Mouse (Mus musculus) limb, embryonic 11.5 days (tissue): ENCODE data around the gene Cd3g. TPM values are rescaled to one million over a fixed set of nuclear protein-coding genes. Genes with fewer than 3 reads are reported as not detected.

ENCODE experiments used
- ATAC-seq: fragments of 200-750 bp; cut with Nextera tagmentation; 2 replicates; pipeline ENCODE4 v1.8.0; 2017; ENCODE audit warnings: low read depth; ENCODE audit not compliant: insufficient number of reproducible peaks, low FRiP score, low TSS enrichment
- DNase-seq: peaks from one replicate; pipeline ENCODE4 v3.0.0-alpha.2; 2015; ENCODE audit warnings: low spot score
- H3K27ac ChIP-seq: fragments of 300-500 bp; sonication (generic); replicated peaks from 2 replicates; pipeline ENCODE4 v1.5.1; 2014; ENCODE audit warnings: low read depth, mild to moderate bottlenecking, low read length
- H3K27me3 ChIP-seq: fragments of 300-500 bp; sonication (generic); 2 replicates; pipeline ENCODE4 v1.6.1; 2014; ENCODE audit warnings: mild to moderate bottlenecking, low read length, mixed read lengths; ENCODE audit not compliant: control insufficient read depth, insufficient read depth
- H3K36me3 ChIP-seq: fragments of 300-500 bp; sonication (generic); 2 replicates; pipeline ENCODE4 v1.6.1; 2014; ENCODE audit warnings: mild to moderate bottlenecking, low read length, moderate library complexity, mixed read lengths; ENCODE audit not compliant: control insufficient read depth, insufficient read depth
- H3K4me1 ChIP-seq: fragments of 300-500 bp; sonication (generic); 2 replicates; pipeline ENCODE4 v1.6.1; 2014; ENCODE audit warnings: low read length, mixed read lengths; ENCODE audit not compliant: control insufficient read depth, insufficient read depth
- H3K4me2 ChIP-seq: fragments of 300-500 bp; sonication (generic); 2 replicates; pipeline ENCODE4 v1.6.1; 2014; ENCODE audit warnings: low read depth, mild to moderate bottlenecking, moderate library complexity; ENCODE audit not compliant: severe bottlenecking
- H3K4me3 ChIP-seq: fragments of 300-500 bp; sonication (generic); 2 replicates; pipeline ENCODE4 v1.5.1; 2014; ENCODE audit warnings: low read depth, low read length
- H3K9ac ChIP-seq: fragments of 300-500 bp; sonication (generic); 2 replicates; pipeline ENCODE4 v1.6.1; 2014; ENCODE audit warnings: mild to moderate bottlenecking, low read length
- H3K9me3 ChIP-seq: fragments of 300-500 bp; sonication (generic); 2 replicates; pipeline ENCODE4 v1.6.1; 2016; ENCODE audit warnings: low read length; ENCODE audit not compliant: control insufficient read depth
- WGBS: fragments of 180-500 bp; shearing (Covaris S2); extraction: QIAGEN DNeasy Blood & Tissue Kit; methylation state at CpG from one replicate; pipeline ENCODE4 v1.1.7; 2014; 5-methylcytosine and 5-hydroxymethylcytosine counted together
- polyA plus RNA-seq: library from polyadenylated mRNA; unstranded; fragments of >200 nt; fragmentation: Nextera tagmentation; extraction: Ambion mirVana; gene quantifications from 2 replicates; pipeline ENCODE4 v1.2.1, GENCODE M21; 2014

Gene Cd3g
- polyA plus RNA-seq, 1 experiment from 2014 or later: 0.33 TPM

GRCm38 (mm10) chr9:44996590-44996989 lies 16.4 kb upstream of the Cd3g start:
- Histone ChIP-seq H3K4me2 (no peak overlapping the region), H3K36me3 (no peaks in the 10 kb centered on the region), H3K9ac (no peak overlapping the region), H3K9me3 (no peaks in the 10 kb centered on the region), H3K27me3 (no peaks in the 10 kb centered on the region), H3K4me1 (no peaks in the 10 kb centered on the region), H3K4me3 (no peak overlapping the region), H3K27ac (no peak overlapping the region)
- DNase-seq (no peak), ATAC-seq (no peak)
- 97% methylated on average over 7 of the region's 7 CpGs for WGBS

DNA sequence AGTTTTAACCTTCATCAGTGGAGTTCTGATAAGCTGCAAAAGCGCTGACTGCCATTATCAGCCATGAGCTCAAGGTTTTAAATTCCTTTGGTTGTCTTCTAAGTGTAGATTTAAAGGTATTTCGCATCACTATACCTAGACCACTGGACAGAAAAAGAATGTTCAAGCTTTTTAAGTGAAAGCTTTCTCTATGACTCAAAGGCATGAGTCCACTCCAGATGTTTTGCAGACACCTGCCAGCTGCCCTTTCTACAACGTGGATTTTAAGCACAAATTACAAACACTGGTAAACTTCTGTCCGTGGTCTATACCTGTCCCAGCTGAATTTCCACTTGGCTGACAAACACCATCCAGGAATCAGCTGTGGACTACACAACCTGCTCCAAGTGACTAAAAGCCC lies 14.7 kb upstream of the Cd3g start:
- Histone ChIP-seq H3K36me3 (no peaks in the 10 kb centered on the region), H3K9me3 (no peaks in the 10 kb centered on the region), H3K4me2 (no peak overlapping the region), H3K27me3 (no peaks in the 10 kb centered on the region), H3K27ac (no peak overlapping the region), H3K4me1 (no peaks in the 10 kb centered on the region), H3K9ac (no peak overlapping the region), H3K4me3 (no peak overlapping the region)
- DNase-seq (no peak), ATAC-seq (no peak)
- 81% methylated on average over 4 of the region's 4 CpGs for WGBS

- no peaks in the 10 kb centered on the region for H3K9me3 ChIP-seq
- no peak overlapping the region for H3K9ac ChIP-seq
- no peaks in the 10 kb centered on the region for H3K27me3 ChIP-seq
- no peak overlapping the region for H3K4me2 ChIP-seq
- H3K4me3 ChIP-seq: no peak overlapping the region
- no peak for DNase-seq
- WGBS: 91% methylated on average over 2 of the region's 2 CpGs
- no peaks in the 10 kb centered on the region for H3K36me3 ChIP-seq
- H3K4me1 ChIP-seq: no peaks in the 10 kb centered on the region
- ATAC-seq: no peak
- H3K27ac ChIP-seq: no peak overlapping the region
These were observed 13.0 kb upstream of the Cd3g start for GRCm38 (mm10) chr9:44993268-44993667.

DNA sequence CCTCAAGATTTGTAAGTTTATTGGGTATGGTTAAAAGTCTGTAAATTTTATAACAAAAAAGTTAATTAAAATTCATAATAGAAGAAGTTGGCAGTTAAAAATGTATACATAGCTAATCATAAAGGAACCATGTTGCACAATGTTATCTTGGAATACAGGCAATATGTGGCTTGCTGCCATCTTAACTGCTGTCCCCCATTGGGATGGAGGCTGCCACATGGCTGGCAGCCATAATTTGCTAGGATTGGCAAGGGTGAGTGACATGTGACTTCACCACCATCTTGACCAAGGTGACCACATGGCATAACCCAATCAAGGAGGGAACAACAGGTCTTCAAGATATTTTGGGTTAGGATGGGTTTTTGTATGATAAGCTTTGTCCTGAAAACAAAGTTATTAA lies 12.0 kb upstream of the Cd3g start:
- DNase-seq: no peak
- Histone ChIP-seq H3K4me2 (no peak overlapping the region), H3K27me3 (no peaks in the 10 kb centered on the region), H3K9me3 (no peaks in the 10 kb centered on the region), H3K4me3 (no peak overlapping the region), H3K4me1 (no peaks in the 10 kb centered on the region), H3K27ac (no peak overlapping the region), H3K9ac (no peak overlapping the region), H3K36me3 (no peaks in the 10 kb centered on the region)
- ATAC-seq: no peak

DNA sequence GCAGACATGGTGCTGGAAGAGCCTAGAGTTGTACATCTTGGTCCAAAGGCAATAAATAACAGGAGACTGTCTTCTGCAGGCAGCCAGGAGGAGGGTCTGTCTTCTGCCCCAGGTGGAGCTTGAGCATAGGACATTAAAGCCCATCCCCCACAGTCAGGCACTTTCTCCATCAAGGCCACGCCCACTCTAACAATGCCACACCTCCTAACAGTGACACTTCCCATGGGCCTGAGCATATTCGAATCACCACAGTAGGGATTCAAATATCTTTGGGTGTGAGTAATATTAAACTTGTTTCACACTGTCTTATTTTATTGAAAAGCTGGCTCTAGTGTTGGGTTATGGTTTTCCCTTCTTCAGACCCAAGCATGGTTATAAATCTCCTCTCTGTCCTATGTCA lies 11.6 kb upstream of the Cd3g start:
- Histone ChIP-seq H3K27ac (no peak overlapping the region), H3K27me3 (no peaks in the 10 kb centered on the region), H3K9me3 (no peaks in the 10 kb centered on the region), H3K36me3 (no peaks in the 10 kb centered on the region), H3K9ac (no peak overlapping the region), H3K4me2 (no peak overlapping the region), H3K4me3 (no peak overlapping the region), H3K4me1 (no peaks in the 10 kb centered on the region)
- ATAC-seq (no peak), DNase-seq (no peak)
- WGBS: 82% methylated on average over 2 of the region's 2 CpGs

DNA sequence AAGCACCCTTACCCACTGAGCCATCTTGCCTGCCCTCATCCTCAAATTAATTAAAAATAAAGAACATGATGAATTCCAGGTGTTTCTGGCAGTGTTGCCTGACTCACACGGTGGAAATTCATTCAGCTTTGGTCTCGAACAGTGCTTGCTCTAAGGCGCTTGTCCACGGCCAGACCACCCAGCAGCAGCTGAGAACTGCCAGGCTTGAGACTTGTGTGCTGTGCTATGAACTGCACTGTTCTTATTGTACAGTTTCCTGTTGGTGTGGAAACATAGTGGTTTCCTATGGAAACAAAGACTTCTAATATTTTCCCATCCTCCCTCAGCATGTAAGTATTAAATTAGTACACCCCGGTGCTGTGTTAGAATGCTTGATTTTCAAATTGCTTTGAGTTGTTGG lies 6.7 kb upstream of the Cd3g start:
- no peak overlapping the region for H3K4me2 ChIP-seq
- 43% methylated on average over 5 of the region's 5 CpGs for WGBS
- no peaks in the 10 kb centered on the region for H3K4me1 ChIP-seq
- no peak overlapping the region for H3K9ac ChIP-seq
- no peak overlapping the region for H3K4me3 ChIP-seq
- H3K36me3 ChIP-seq: no peaks in the 10 kb centered on the region
- H3K9me3 ChIP-seq: no peaks in the 10 kb centered on the region
- peak; percentile 23 for DNase-seq
- no peak overlapping the region for H3K27ac ChIP-seq
- ATAC-seq: no peak
- H3K27me3 ChIP-seq: no peaks in the 10 kb centered on the region

DNA sequence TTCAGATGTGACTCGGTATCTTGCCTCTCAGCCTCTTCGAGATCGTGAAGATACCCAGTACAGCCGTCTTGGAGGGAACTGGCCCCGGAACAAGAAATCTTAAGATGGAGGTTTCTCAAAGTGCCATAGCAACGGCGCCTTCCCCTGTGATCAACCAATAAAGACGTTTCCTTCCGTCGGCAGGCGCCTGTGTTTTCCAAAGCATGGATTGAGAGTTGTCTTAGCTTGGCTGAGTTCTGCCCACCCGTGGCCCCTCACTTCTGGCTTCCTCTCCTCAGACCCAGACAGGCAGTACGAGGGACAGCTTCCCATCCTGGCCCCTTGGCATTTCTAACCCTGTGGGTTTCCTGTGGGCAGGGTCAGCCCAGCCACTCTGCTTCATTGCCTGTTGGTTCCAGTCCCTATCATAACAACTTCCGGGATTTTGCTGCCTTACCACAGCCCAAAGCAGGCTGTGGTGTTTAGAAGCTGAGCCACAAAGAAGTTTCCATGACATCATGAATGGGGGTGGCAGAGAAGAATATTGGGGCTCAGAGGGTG lies 6.1 kb upstream of the Cd3g start:
- ATAC-seq: no peak
- no peak for DNase-seq
- Histone ChIP-seq H3K9ac (no peak overlapping the region), H3K4me3 (no peak overlapping the region), H3K9me3 (no peaks in the 10 kb centered on the region), H3K4me1 (no peaks in the 10 kb centered on the region), H3K27ac (no peak overlapping the region), H3K36me3 (no peaks in the 10 kb centered on the region), H3K4me2 (no peak overlapping the region), H3K27me3 (no peaks in the 10 kb centered on the region)
- 69% methylated on average over 14 of the region's 14 CpGs for WGBS

GRCm38 (mm10) chr9:44985721-44986161 lies 5.5 kb upstream of the Cd3g start:
- Histone ChIP-seq H3K36me3 (no peaks in the 10 kb centered on the region), H3K9ac (no peak overlapping the region), H3K4me2 (no peak overlapping the region), H3K4me1 (no peaks in the 10 kb centered on the region), H3K27ac (no peak overlapping the region), H3K9me3 (no peaks in the 10 kb centered on the region), H3K27me3 (no peaks in the 10 kb centered on the region), H3K4me3 (no peak overlapping the region)
- 85% methylated on average over 3 of the region's 3 CpGs for WGBS
- no peak for DNase-seq
- no peak for ATAC-seq

DNA sequence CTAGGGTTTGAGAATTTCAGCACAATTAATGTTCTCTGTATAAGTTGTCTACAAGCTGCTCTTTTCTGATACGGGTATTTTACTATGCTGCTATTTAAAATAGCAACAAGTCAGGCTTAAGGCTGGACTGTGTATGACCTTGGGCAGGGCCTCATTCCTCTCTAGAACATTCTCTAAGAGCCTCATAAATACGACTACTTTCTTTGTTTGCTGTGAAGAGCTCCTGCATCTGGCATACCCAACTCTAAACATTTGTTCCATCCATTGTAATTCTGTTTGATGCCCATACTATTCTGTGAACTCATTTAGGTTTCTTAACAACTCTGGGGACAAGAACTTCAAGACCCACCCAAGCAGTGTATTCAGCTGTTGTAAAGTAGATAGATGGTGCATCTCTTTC lies 2.8 kb upstream of the Cd3g start:
- no peaks in the 10 kb centered on the region for H3K4me1 ChIP-seq
- 81% methylated on average over 2 of the region's 2 CpGs for WGBS
- H3K27ac ChIP-seq: no peak overlapping the region
- ATAC-seq (no peak), DNase-seq (no peak)
- H3K9ac ChIP-seq: no peak overlapping the region
- no peaks in the 10 kb centered on the region for H3K36me3 ChIP-seq
- no peak overlapping the region for H3K4me3 ChIP-seq
- H3K4me2 ChIP-seq: no peak overlapping the region
- H3K9me3 ChIP-seq: no peaks in the 10 kb centered on the region
- no peaks in the 10 kb centered on the region for H3K27me3 ChIP-seq
